Mouse (Mus musculus): ENCODE measurements around the gene Bscl2.
A peak's percentile ranks its signal among the peaks of the same experiment; 100 is the strongest.
"Not testable (repeated sequence)": the region's sequence is repeated elsewhere in the genome, so short reads cannot be mapped to it uniquely, and the experiment has no call there.

The Bscl2 gene

DNA sequence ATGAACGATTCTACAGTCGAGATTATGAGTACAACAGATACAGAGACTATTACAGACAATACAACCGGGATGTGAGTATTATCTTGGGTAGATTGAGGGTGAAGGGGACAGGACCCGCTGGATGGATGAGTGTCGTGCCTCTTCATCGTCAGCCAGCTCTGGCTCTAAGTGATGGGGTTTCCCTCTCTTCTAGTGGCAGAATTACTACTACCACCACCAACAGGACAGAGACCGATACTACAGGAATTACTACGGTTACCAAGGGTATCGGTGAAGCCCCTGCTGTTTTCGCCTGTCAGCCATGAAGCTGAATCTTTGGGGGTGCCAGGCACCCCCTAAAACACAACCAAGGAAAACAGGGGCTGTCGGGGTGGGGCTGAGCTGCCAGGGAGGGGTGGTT, 6.0 kb upstream of the Bscl2 start:
- DNase-seq (ENCODE audit: low spot score): no peak

DNA sequence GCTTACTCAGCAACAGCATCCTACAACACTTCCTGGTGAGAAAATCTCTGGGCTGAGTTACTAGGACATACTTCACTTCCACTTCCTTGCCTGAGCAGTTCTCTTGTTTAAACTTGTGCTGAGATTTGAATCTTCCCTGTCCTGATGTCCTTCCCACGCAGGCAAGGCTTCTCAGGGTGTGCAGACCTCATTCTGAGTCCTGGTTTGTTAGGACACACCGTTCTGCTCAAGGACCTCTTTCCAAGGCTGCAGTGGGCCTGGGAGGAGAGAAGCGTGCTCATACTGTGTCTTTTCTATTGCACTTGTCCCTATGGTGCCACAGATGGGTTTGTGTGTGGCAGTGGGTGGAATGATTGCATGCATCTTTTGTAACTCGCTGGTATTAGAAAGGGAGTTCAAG, 4.3 kb upstream of the Bscl2 start:
- no peak for DNase-seq (ENCODE audit: low spot score)

DNA sequence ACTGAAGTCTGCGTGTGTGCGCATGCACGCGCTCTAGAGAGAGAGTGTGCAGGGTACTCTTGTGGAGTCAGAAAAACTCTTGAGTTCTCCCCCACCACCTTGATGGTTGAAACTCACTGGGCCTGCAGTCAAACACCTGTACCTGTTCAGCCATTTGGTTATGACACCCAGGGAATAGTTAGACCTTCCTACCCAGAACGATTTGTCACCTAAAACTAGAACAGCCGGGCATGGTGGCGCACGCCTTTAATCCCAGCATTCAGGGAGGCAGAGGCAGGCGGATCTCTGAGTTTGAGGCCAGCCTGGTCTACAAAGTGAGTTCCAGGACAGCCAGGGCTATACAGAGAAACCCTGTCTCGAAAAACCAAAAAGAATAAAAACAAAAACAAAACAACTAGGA, 940 bp upstream of the Bscl2 start:
- not testable (repeated sequence) for DNase-seq (ENCODE audit: low spot score)

DNA sequence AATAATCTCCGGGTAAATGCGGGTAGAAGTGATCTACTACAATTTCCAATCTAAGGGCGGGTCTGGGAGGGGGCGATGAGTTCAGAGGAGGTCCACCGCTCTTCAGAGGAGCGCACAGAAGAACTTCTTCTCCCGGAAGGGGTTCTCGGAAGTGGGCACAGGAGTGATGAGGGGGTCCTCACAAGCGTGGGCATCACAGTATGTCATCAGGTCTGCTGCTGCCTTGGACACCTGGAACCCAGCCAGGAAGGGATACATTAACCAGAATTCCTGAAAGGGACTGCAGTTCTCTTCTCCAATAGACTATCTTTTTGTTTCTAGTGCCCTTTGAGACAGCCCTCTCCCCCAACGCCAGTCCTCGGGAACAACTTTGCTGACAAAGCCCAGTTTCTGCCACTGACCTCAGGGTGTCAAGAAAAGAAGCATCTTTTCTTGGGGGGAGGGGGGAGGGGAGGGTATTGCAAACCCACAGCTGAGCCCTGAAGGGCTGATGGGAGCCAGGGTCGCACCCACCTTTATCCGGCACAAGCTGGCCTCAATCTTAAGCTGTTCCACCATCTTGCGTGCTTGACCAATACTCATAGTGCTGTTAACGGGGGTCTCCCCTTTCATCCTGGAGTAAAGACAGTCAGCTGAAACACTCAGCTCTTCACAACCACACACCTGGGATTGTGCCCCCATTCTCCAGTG, 919 bp downstream of the Bscl2 start:
- DNase-seq (ENCODE audit: low spot score): no peak

DNA sequence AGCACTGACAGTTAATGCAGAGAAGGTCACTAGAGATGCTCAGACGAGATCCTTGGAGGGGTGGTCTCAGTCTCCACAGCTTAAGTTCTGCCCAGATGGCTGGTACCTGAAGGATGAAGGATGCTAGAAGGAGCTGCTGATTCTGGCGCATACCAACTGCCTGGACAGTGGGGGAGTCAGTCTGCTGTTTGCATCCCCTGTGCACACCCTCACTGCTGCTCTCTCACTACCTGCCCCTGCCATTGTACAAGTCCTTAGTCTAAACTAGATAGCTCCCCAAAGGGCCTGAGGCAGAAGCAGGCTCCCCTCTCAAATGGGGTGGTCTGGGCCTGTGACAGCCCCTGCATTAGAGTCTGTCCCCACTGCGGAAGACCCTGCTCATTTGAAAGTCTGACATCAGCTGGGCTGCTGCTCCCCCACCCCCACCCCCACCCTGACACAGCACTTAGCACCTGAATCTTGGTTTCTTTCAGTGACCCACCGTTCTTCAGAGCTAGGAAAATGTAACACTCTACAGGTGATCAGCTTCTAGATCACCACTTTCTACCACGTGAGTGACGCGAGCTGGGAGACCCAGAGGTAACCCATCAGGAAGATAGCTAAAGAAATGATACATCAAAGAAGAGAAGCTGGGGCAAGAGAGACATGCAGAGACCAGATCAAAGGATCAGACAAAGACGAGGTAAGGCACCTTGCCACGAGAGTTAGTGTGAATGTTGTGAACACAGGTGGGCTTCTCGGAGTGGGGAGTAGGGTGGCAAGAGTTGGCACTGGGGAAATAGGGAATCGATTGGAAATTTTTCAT, 2.0 kb downstream of the Bscl2 start, which contains the start of gene Gng3:
Gng3 (minus strand) TSS at position 92 of the 805 bp plus-strand sequence.
- no peak for DNase-seq (ENCODE audit: low spot score)

DNA sequence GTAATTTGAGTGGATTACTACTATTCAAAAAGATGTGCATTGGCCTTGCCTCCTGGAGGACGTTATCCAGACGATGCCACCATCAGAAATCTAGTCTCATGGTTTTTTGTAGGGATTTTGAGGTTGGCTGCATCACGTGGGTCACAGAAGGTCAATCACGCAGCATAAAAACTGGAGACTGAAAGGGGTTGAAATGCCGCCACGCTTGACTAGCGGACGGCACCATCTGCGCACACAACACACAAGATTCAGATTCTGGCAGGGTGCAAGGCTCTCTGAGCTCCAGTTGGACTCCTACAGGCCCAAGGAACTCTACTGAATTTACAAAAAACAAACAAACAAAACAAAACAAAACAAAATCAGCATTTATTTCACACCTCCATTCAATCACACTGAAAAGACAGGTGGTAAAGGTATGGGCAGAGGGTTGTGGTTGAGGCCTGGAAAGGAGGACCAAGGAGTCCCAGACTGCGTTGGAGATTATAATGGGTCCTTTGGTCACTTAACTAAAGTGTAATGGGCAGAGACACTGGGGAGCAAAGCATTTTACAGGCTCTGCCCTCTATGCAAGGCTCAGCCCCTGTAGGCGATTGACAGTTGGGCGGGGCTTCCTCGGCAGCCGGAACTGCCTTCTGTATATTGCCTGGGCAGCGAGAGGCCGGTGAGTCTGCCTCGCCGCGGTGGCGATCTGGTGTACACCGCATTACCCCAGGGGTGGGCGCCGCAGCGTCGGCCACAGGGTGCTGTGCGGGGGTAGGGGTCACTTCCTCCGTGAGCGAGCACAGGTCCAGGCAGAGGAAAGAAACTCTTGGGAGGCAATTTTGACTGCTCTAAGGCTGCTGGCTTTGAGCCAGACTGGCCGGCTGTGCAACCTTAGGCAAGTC, 2.9 kb downstream of the Bscl2 start:
- no peak for DNase-seq (ENCODE audit: low spot score)

DNA sequence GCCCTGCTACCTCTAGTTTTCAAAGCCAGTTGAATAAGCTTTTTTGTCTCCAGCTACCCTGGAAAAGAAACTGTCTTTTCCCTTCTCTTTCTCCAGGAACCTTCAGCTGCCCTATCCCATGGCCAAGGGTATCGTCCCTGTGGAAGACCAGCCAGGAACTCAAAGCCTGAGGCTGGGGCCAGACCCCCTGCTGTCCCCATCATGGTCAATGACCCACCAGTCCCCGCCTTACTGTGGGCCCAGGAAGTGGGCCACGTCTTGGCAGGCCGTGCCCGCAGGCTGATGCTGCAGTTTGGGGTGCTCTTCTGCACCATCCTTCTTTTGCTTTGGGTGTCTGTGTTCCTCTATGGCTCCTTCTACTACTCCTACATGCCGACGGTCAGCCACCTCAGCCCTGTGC, 3.7 kb downstream of the Bscl2 start:
- DNase-seq (ENCODE audit: low spot score): no peak

DNA sequence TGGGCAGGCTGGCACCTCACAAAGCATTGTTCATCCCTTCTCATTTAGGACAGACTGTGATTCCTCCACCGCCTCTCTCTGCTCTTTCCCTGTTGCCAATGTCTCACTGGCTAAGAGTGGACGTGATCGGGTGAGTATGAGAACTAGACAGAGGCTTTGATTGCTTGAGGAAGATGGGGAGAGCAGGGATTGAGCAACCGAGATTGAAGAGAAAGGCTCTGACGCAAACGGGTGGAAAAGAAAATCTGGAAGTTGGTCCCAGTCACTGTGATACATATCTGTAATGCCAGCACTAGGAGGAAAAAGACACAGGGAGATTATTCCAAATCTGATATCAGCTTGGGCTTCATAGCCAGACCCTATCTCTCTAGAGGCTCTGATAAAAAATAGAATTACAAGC, 5.7 kb downstream of the Bscl2 start:
- no peak for DNase-seq (ENCODE audit: low spot score)

DNA sequence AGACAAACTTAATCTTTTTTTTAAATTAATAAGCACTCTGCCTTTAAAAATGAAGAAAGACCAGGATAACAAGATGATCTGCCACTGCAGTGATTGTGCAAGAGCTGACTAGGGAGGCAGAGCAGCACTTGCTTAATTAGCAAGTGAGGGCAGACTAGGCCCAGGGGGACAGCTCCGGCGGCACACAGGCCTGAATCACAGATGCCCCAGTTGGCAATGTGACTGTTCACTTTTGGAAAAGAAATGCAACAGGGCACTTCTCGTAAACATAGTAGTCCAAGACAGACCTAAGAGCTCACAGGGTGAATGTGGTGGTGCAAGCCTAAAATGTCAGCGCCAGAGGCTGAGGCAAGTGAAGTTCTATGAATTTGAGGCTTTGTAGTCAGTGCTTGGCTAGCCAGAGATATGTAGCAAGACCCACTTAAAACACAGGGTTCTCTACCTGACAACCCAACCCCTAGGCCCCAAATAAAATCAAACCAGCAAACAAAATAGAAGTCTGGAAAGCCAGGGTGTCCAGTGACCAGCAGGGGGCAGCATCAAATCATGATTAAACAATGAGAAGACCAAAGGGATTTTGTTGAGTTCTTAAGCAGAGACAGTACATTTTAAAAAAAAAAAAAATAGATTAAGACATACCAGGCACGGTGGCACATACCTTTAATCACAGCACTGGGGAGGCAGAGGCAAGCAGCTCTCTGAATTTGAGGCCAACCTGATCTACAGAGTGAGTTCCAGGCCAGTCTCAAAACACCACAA, 7.3 kb downstream of the Bscl2 start:
- no peak for DNase-seq (ENCODE audit: low spot score)

DNA sequence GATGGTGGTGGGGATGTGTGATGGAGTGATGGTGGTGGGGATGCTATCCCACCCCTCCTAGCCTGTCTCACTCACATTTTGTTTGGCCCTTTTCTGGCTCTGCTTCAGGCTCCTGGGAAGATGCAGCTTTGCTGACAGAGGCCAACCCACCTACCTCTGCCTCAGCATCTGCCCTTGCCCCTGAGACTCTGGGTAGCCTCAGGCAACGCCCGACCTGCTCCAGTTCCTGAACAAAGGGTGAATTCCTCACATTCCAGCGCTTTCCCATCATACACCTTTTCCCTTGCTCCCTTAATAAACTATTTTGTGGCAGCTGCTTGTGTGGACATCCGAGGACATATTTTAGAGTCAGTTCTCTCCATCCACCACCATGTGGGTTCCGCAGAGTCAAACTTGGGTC, 11.1 kb downstream of the Bscl2 start:
- DNase-seq (ENCODE audit: low spot score): no peak

DNA sequence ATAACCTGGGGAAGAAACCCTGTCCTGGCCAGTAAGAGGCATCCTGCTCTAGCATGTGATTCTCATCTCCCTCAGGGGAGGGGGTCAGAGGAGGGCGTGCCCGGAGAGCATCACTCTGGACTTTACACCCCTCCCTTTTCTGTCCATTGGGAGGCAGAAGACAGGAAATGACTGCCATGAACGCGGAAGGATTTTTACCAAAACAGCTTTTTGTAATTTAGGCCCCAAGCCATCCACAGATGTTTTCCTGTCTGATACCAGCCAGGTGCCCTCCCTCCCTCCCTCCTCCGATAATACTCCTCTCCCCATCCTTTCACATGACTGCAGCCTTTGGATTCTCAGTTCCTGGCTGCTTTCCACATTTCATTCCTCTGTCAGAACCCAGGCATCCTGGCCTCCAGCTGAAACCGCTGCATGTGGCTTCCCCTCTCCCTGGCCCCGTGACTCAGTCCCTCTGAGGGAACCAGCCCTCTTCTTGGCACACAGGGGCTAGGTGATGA, 13.2 kb downstream of the Bscl2 start, which contains the start of gene Lrrn4cl:
Lrrn4cl (plus strand) TSS at position 367 of the 500 bp plus-strand sequence.
- no peak for DNase-seq (ENCODE audit: low spot score)

DNA sequence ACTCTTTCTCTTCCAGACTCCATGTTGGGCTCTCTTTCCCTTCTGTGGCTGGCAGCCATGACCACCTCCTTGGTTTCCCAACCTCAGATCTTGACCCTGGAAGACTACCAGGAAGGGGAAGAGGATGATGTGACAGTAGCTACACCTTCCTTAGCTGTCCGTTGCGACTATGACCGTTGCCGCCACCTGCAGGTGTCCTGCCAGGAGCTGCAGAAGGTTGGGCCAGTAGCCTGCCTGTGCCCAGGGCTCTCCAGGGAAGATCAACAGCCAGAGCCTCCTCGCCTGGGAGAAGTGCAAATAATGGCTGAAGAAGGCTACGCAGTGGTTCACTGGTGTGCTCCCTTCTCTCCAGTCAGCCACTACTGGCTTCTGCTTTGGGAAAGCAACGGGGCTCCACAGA, 14.4 kb downstream of the Bscl2 start:
- DNase-seq (ENCODE audit: low spot score): no peak

DNA sequence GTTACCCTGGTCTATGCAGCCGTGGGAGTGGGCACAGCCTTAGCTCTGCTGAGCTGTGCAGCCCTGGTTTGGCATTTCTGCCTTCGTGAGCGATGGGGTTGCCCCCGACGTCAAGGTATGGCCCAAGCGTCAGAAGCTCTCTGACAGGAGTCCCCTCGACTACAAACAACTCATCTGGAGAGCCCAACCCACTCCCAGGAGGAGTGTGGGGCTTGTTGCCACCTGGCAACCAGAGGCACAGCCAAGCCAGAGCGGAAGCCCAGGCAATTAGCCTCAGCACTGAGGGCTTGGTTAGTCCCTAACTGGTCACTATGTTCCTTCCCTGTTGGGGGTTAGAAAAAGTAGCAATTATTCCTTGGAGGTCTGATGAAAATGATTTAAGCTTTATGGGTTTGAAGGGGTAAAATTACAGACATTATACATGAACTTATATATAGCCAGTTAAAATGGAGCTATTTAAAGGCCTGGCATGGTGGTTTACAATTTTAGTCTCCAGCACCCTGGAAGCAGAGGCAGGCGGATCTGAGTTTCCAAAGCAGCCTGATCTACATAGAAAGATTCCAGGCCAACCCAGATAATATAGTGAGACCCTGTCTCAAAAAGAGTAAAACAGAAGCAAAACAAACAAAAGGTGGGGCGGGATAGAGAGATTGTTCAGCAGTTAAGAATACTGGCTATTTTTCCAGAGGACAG, 15.1 kb downstream of the Bscl2 start:
- DNase-seq (ENCODE audit: low spot score): no peak

DNA sequence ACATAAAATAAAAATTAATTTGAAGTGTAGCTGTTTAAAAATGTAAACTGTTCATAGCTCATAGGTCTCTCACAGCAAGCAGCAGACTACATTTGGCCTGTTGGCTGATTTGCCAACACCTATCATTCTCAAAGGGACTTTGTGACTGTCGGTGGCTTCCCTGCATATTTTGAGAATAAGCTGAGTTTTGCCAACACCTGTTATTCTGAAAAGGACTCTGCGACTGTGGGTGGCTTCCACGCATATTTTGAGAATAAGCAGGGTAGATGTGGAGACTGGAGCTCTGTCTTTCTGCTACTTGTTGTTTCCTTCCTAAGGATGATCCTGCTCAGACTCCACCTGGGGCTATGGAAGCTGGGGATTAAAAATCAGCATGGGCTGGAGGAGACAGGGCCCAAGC, 15.8 kb downstream of the Bscl2 start:
- DNase-seq (ENCODE audit: low spot score): no peak

DNA sequence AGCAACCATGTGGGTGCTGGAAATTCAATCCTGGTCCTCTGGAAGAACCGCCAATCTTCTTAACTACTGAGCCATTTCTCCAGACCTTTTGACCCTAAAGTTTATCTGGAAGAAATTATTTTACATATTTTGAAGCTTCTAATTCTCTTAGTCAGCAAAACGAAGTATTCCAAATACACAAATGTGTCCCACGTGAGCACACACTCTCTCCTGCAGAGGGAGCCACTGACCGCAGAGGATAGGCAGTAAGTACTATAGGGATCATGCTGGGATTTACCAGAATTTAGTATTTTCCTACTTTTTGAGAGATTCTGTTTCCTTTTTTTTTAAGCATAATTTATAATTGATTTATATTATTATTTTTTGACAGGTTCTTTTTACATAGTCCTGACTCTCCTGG, 20.4 kb downstream of the Bscl2 start:
- DNase-seq (ENCODE audit: low spot score): no peak

DNA sequence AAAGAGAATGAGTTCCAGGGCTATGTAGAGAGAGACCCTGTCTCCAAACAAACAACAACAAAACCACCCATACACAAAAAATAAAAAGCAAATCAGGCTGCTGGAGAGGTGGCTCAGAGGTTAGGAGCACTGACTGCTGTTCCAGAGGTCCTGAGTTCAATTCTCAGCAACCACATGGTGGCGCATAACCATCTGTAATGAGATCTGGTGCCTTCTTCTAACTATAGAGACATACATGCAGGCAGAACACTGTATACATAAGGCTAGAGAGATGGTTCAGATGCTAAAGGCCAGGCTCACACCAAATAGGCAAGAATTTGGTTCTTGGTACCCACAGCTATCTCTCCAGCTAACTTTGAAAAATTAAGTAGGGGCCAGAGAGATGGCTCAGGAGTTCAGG, 21.8 kb downstream of the Bscl2 start:
- no peak for DNase-seq (ENCODE audit: low spot score)

DNA sequence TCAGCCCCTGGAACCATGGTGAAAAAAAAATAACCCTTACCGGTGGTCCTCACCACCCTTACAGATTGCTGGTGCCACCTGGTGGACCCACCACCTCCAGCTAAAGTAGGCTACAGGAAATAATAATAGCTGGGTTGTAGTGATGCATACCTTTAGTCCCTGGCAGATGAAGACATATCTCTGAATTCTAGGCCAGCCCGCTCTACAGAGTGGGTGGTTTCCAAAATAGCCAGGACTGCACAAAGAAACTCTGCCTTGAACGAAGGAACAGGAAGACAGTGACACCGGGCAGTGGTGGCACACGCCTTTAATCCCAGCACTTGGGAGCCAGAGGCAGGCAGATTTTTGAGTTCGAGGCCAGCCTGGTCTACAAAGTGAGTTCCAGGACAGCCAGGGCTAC, 27.0 kb downstream of the Bscl2 start:
- DNase-seq (ENCODE audit: low spot score): no peak

DNA sequence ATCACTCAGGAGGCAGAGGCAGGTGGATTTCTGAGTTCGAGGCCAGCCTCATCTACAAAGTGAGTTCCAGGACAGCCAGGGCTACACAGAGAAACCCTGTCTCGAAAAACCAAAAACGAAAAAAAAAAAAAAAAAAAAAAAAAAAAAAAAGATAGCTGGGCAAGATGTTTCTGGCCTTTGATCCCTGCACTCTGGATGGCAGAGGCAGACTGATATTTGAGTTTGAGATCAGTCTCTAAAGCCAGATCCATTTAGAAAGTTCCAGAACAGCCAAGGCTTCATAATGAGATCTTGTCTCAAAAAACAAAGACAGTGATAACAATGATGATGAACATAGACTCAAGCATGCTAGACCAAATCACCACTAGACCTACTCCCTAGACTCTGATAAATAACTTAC, 33.1 kb downstream of the Bscl2 start:
- DNase-seq (ENCODE audit: low spot score): not testable (repeated sequence)

DNA sequence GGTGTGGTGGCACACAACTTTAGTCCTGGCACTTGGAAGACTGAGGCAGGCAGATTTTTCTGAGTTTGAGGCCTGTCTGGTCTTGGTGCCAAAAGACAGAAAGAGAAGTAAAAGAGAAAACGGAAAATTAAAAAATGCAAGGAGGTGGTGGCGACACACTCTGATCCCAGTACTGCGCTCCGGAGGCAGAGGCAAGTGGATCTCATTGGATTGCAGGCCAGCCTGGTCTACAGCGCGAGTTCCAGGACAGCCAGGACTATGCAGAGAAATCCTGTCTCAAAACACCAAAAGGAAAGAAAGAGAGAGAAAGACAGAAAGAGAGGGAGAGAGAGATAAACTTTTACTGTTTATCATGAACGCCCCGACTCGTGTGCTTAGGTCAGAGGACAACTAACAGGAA, 33.6 kb downstream of the Bscl2 start:
- no peak for DNase-seq (ENCODE audit: low spot score)

DNA sequence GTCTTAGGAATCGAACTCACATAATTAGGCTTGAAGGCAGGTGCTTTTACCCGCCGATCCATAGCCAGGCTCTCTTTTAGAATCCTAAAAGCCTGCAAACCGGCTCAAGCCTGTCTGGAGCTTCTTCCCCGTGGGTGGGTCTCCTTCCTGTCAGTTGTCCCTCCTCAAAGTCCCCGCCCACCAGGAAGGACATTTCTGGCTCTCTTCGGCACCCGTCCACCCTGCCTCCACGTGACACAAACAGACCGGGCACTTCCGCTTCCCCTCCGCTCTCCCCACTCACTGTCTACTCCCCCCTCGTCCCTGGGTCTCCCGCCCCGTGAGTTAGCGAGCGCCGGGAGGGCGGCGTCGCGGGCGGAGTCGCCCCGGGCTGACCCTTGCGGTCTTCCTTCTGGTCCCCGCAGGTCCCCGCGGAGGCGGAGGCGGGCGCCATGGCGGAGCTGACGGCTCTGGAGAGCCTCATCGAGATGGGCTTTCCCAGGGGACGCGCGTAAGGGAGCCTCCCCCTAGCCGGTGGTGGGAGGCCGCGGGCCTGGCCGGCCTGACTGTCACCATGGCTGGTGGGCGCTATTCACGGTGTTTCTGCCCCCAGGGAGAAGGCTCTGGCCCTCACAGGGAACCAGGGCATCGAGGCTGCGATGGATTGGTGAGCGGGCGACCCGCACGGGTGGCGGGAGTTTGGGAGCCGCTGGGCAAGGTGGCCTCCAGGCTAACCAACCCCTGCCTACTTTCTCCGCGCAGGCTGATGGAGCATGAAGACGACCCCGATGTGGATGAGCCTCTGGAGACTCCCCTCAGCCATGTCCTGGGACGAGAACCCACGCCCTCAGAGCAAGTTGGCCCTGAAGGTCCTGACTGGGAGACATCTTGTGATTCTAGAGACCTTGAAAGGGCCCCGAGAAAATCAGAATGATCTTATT, 34.3 kb downstream of the Bscl2 start, which contains the start of gene Ubxn1:
Ubxn1 (plus strand) TSS at position 230 of the 920 bp plus-strand sequence.
- peak; percentile 98 for DNase-seq (ENCODE audit: low spot score)

Data from layer of hippocampus, adult 9-10 months (tissue).